Mouse (Mus musculus) retina, postnatal 1 day (tissue): Measurements from ENCODE around the gene Nfic.

Experiments used
- DNase-seq: peaks from one replicate; pipeline ENCODE4 v3.0.0-alpha.2; 2012

The Nfic gene

GRCm38 (mm10) chr10:81485060-81485449, 29.6 kb upstream of the Nfic start:
- peak; percentile 36 for DNase-seq

DNA sequence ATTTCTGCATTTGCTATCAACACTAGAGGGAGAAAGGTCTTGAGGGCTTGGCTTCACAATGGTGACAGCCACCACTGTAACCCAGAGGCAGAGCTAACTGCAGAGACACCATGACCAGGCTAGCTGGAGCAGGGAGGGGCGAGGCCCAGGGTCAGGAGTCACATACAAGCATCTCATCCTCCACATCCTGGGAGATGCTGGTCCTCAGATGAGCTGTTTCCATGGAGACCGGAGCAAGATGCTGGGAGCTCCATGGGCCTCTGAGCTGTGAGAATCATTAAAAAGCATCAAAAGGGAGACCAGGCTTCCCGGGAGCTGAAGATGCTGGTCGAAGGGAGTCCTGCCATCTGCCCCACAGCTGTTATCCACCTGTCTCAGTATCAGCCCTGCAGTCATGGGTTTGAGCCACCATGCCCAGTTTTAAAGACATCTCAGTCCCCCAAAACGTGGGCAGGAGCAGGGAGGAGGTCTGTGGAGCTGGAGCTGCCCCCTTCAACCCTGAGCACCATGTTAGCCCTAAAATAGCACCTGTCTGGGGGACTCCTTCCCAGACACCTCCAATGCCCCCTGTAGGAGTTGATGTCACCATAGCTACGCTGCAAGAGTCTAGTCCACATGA, 29.1 kb upstream of the Nfic start:
- peak; percentile 22 for DNase-seq

GRCm38 (mm10) chr10:81483983-81484382, 28.5 kb upstream of the Nfic start:
- DNase-seq = peak; percentile 68

DNA sequence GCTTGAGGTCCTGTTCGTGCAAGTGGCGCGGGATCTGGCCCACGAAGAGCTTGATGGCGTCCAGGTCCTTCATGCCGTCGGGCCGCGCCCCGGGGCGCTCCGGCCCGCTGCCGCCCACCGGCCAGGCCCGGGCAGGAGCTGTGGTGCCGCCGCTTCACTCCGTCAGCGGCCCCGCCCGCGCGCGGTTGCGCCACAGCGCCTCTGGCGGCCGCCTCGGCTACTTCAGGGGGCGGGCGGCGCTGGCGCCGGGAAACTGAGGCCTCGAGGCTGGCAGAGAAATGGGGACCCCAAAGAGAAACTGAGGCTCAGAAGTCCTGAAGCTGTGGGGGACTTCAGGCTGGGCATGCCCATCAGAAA, 27.1 kb upstream of the Nfic start, which contains the start of gene Celf5:
Gene Celf5, minus strand, starts transcription at position 177 of the 357 bp plus-strand sequence.
- peak; percentile 75 for DNase-seq

DNA sequence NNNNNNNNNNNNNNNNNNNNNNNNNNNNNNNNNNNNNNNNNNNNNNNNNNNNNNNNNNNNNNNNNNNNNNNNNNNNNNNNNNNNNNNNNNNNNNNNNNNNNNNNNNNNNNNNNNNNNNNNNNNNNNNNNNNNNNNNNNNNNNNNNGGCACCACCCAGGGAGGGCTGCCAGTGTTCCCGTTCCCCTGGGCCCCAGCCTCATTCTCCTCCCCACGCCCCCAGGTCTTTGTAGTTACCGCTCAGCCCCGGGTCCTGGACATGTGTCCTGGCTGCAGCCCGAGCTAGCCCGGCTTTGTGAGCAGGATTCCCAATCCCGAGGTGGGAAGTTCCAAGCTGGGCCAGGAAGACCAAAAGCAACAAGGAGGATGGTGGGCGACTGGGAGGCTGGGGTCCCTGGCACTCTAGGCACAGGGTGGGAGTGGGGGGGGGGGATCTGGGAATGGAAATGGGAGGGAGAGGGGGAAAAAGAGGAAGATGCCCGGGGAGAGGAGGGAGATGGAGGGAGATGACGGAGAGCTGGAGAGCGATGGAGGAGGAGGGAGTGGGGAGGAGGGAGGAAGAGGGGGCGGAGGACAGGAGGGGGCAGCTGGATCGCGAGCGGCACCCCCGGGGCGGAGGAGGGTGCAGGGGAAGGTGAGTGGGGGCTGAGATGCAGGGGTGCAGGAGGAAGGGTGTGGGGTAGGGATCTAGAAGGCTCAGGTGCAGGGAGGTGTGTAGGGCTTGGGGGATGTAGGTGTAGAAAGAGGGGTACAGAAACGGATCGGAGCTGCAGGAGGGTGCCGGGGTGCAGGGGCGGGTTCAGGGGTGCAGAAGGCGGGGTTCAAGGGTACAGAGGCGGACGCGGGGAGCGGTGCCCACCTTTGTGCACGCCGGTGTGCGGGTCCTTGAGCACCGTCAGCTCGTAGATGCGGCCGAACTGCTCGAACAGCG, 26.4 kb upstream of the Nfic start:
- DNase-seq = peak; percentile 33

DNA sequence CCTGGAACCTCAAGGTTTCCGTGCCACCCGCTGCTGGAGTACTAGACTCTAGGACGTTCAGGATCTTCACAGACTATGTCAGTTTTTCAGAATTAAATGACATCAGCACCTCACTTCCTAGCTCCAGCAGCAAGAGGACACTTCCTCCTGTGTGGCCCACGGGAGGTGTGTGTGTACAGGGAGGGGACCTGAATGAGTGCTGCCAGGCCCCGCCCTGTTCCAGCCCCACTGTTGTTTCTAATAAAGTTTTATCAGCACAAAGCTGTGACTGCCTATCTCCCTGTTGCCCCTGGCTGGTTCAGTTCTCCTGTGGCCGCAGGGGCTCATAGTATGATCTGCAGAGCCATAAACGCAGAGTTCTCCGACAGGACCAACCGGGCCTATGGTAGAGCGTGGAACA, 19.0 kb upstream of the Nfic start:
- no peak for DNase-seq

GRCm38 (mm10) chr10:81473003-81473451, 17.6 kb upstream of the Nfic start:
- DNase-seq = peak; percentile 84

- DNase-seq = peak; percentile 37
These were observed 17.1 kb upstream of the Nfic start for GRCm38 (mm10) chr10:81472403-81473002.

DNA sequence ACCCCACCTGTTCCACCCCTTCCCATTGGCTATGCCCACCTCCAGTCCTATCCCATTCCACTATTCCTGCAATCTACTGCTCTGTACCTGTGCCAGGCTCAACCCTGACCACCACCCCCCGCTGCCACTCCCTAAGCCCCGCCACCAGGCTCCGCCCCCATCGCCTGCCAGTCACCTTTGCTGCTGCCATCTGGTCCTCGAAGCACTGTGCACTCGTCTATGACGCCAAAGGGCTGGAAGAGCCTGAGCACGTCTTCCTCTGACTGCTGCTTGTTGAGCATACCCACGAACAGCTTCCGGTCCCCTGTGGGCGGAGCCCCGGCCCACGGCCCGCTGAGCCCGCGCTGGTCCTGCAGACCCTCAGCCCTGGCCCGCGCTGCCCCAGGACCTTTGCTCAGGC, 15.0 kb upstream of the Nfic start:
- no peak for DNase-seq

GRCm38 (mm10) chr10:81469253-81469652, 13.8 kb upstream of the Nfic start:
- DNase-seq = no peak

DNA sequence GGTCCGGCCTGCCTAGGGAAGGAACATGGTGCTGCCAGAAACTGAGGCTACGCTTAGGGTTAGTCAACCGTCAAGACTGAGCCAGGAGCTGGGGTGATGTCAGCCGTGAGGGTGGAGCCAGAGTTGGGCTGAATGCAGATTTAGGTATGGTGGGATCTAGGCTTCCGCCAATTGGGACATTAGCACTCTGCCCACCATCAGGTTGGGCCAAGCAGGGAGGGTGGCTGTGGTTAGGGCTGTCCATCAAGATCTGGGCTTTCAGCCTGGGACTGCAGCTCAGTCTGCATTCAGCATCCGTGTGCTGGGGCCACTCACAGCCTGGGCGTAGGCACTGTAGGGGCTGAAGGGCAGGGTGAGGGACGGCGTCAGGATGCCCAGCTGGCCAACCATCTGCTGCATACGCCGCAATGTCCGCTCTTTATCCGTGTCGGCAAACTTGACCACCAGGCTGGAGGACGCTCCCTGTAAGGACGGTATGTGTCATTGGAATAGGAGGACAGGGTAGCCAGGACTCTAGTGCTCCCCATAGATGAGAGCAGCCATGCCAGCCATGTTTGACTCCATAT, 12.3 kb upstream of the Nfic start:
- no peak for DNase-seq

- no peak for DNase-seq
These were observed 11.4 kb upstream of the Nfic start for GRCm38 (mm10) chr10:81466881-81467280.

DNA sequence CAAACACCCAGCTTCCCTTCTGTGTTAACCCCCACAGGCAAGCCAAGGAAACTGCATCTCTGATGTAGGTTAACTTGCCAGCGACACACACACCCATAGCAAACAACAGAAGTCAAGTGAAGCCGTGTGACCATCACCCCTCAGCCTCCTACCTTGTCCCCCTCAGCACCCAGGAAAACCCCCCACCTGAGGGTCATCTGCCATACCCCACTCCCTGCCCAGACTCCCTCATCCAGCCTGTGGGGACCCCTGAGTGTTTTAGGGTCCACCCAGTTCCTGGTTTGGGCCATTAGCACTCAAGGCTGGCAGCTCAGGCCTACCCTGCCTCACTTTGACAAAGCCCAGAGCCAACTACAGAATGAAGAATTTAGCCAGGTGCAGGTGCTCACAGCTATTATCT, 10.6 kb upstream of the Nfic start:
- no peak for DNase-seq

DNA sequence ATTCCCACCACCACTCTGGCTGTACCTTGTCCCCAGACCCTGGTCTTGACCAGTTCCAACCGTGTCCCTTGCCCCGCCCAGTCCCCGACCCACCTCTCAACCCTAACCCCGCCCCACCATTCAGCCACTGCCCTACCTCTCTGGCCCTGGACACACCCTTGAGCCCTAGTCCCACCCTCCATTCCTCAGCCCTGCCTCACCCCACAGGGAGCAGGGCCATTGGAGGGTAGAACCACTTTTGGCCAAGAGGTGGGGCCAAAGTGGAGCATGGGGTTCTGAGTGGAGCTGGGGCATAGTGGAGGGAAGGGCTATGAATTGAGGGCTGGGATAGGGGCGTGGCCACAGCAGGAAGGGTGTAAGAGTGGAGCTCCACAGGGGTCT, 9.8 kb upstream of the Nfic start:
- DNase-seq = peak; percentile 23

GRCm38 (mm10) chr10:81464405-81465264, 9.2 kb upstream of the Nfic start:
- DNase-seq = peak; percentile 84

- DNase-seq = no peak
These were observed 8.1 kb upstream of the Nfic start for GRCm38 (mm10) chr10:81463531-81463930.

DNA sequence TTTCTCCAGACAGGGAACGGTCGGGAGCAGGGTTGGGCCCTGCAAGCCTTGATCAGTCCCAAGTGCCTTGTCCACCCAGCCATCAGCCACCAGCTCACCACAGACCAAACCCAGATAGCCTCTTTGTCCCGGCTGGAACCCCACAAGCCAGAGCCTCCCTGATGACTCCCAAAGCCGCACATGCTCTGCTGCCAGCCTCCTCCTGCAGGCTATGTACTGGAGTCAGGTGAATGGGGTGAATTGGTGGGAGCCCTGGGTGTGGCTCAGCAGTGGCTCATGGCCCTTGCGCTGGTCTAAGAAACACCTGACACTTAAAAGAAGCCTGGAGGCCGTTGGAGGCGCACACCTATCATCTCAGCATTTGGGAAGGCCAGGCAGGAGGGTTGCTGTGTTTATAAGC, 7.5 kb upstream of the Nfic start:
- DNase-seq = no peak

DNA sequence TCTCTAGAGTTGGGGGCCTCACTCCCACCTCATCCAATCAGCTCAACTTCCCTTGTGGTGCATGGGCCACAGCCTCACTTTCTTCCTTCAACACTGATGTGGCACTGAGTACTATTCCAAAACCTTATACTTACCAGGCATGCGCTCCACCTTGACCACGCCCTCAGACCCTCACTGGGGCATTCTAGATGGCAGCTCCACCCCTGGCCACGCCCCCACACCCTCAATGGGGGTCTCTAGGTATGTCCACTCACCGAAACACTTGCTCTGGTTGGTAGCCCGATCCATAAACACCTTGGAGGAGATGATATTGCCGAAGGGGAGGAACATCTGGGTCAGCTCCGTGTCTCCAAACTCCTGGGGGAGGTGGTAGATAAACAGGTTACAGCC, 7.0 kb upstream of the Nfic start:
- DNase-seq = no peak

GRCm38 (mm10) chr10:81461673-81462414, 6.4 kb upstream of the Nfic start:
- no peak for DNase-seq

DNA sequence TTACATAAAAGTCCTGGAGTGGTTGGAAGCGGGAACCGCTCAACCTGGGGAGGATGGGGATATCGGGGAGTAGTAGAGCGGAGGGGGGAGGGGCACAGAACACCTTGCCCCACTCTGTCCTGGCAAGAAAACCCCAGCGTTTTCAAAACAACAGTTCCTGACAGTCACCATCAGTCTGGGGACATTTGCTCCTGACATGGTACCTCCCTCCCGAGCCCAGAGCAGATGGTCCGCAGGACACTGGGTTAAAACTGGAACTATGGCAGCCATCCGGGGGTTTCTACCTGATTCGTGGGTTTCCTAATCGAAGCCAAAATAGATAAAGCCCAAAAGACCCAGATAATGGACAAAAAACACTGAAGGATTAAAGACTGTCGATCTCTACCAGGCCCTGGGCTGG, 5.5 kb upstream of the Nfic start:
- DNase-seq = no peak

GRCm38 (mm10) chr10:81460471-81460870, 5.0 kb upstream of the Nfic start:
- no peak for DNase-seq

DNA sequence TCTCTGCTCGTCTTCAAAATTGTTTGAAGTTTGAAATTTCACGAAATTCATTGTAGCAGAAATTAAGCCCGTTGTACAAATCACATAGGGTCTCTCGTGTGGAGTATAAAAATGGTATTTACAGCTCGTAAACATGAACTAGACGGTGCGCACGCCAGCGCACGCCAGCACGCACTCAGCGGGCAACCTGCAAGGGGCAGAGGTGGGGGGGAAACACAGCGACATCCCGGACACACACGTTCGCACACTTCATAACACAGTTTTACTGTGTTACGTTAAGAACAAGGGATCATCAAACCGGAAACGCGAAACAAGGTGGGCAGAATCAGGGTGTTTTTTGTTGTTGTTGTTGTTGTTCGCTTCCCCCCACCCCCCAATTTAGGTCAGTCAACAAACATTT, 4.0 kb upstream of the Nfic start:
- DNase-seq = no peak
